Mouse (Mus musculus): ENCODE results near the gene Hnf1b.

Hnf1b gene

GRCm38 (mm10) chr11:83854091-83854490 is 4.2 kb downstream of the Hnf1b start:
- no peak for DNase-seq

- DNase-seq: no peak
Measured at GRCm38 (mm10) chr11:83854707-83855106, 4.8 kb downstream of the Hnf1b start.

GRCm38 (mm10) chr11:83857256-83857655 is 7.4 kb downstream of the Hnf1b start:
- no peak for DNase-seq

GRCm38 (mm10) chr11:83865286-83865685 is 15.4 kb downstream of the Hnf1b start:
- no peak for DNase-seq

GRCm38 (mm10) chr11:83867571-83867970 is 17.7 kb downstream of the Hnf1b start:
- DNase-seq: no peak

GRCm38 (mm10) chr11:83869147-83869546 is 19.3 kb downstream of the Hnf1b start:
- DNase-seq: no peak

GRCm38 (mm10) chr11:83869686-83870085 is 19.8 kb downstream of the Hnf1b start:
- no peak for DNase-seq

- DNase-seq: no peak
Measured at GRCm38 (mm10) chr11:83871780-83872554, 22.1 kb downstream of the Hnf1b start.

GRCm38 (mm10) chr11:83873509-83873908 is 23.6 kb downstream of the Hnf1b start:
- no peak for DNase-seq

GRCm38 (mm10) chr11:83876630-83877029 is 26.8 kb downstream of the Hnf1b start:
- no peak for DNase-seq

GRCm38 (mm10) chr11:83877765-83878164 is 27.9 kb downstream of the Hnf1b start:
- DNase-seq: no peak

- DNase-seq: no peak
Measured at GRCm38 (mm10) chr11:83878417-83878952, 28.6 kb downstream of the Hnf1b start.

- no peak for DNase-seq
Measured at GRCm38 (mm10) chr11:83879130-83879529, 29.3 kb downstream of the Hnf1b start.

GRCm38 (mm10) chr11:83881438-83881837 is 31.6 kb downstream of the Hnf1b start:
- no peak for DNase-seq

- no peak for DNase-seq
Measured at GRCm38 (mm10) chr11:83882552-83882951, 32.7 kb downstream of the Hnf1b start.

GRCm38 (mm10) chr11:83883074-83883473 is 33.2 kb downstream of the Hnf1b start:
- DNase-seq: no peak

GRCm38 (mm10) chr11:83883812-83884211 is 33.9 kb downstream of the Hnf1b start:
- DNase-seq: no peak

- DNase-seq: no peak
Measured at GRCm38 (mm10) chr11:83885175-83885574, 35.3 kb downstream of the Hnf1b start.

GRCm38 (mm10) chr11:83886746-83887145 is 36.9 kb downstream of the Hnf1b start:
- DNase-seq: no peak

GRCm38 (mm10) chr11:83891366-83891765 is 41.5 kb downstream of the Hnf1b start:
- no peak for DNase-seq

- no peak for DNase-seq
Measured at GRCm38 (mm10) chr11:83893325-83893724, 43.5 kb downstream of the Hnf1b start.

- no peak for DNase-seq
Measured at GRCm38 (mm10) chr11:83896430-83897410, 46.9 kb downstream of the Hnf1b start.

- DNase-seq: no peak
Measured at GRCm38 (mm10) chr11:83897569-83897968, 47.7 kb downstream of the Hnf1b start.
